Mouse (Mus musculus) MEL (cell line): Measurements from ENCODE around the gene Arhgap30. TPM values are rescaled to one million over a fixed set of nuclear protein-coding genes. Genes with fewer than 3 reads are reported as not detected.

Experiments
- DNase-seq: peaks from one replicate; pipeline ENCODE4 v3.0.0; 2011; ENCODE audit warnings: low read depth, low spot score
- H3K27ac ChIP-seq: 2 replicates; pipeline ENCODE4 v1.5.1; 2012; ENCODE audit warnings: low read depth, mild to moderate bottlenecking, control low read depth, low read length, moderate library complexity; ENCODE audit not compliant: control insufficient read depth
- H3K27me3 ChIP-seq, 2 experiments: fragments of 150-350 bp in 1 of 2; sonication (generic) in 1 of 2; 2 replicates each; pipeline ENCODE4 v1.6.1; 2012; ENCODE audit warnings: low read length in 2 of 2, mild to moderate bottlenecking in 2 of 2, improper control_type of control experiment in 1 of 2, moderate library complexity in 1 of 2; ENCODE audit not compliant: insufficient read depth in 2 of 2, control insufficient read depth in 1 of 2
- H3K36me3 ChIP-seq, 2 experiments: 2 replicates each; pipeline ENCODE4 v1.6.1; 2012 to 2014; ENCODE audit warnings: low read length in 2 of 2, improper control_type of control experiment in 1 of 2, inconsistent platforms in 1 of 2, mild to moderate bottlenecking in 1 of 2; ENCODE audit not compliant: insufficient read depth in 2 of 2, control insufficient read depth in 1 of 2
- H3K4me1 ChIP-seq, 2 experiments: fragments of 150-350 bp in 1 of 2; sonication (generic) in 1 of 2; 2 replicates each; pipeline ENCODE4 v1.6.1; 2012; ENCODE audit warnings: low read length in 2 of 2, improper control_type of control experiment in 1 of 2, mild to moderate bottlenecking in 1 of 2; ENCODE audit not compliant: insufficient read depth in 2 of 2, control insufficient read depth in 1 of 2
- H3K4me3 ChIP-seq, 2 experiments: fragments of 150-350 bp in 1 of 2; sonication (generic) in 1 of 2; 2 replicates each; pipeline ENCODE4 v1.5.1; 2012; ENCODE audit warnings: low read depth in 2 of 2, low read length in 2 of 2, mild to moderate bottlenecking in 2 of 2, moderate library complexity in 2 of 2, control low read depth in 1 of 2, improper control_type of control experiment in 1 of 2; ENCODE audit not compliant: control insufficient read depth in 1 of 2, insufficient read depth in 1 of 2
- H3K79me2 ChIP-seq: 2 replicates; pipeline ENCODE4 v1.6.1; 2012; ENCODE audit warnings: mild to moderate bottlenecking, low read length, moderate library complexity; ENCODE audit not compliant: control insufficient read depth, poor library complexity, insufficient read depth
- H3K9ac ChIP-seq: 2 replicates; pipeline ENCODE4 v1.6.1; 2012; ENCODE audit warnings: low read depth, mild to moderate bottlenecking, control low read depth, low read length, moderate library complexity; ENCODE audit not compliant: control insufficient read depth, poor library complexity, severe bottlenecking
- H3K9me3 ChIP-seq: fragments of 150-350 bp; sonication (generic); replicated peaks from 2 replicates; pipeline ENCODE4 v1.6.1; 2012; ENCODE audit warnings: mild to moderate bottlenecking, low read length, improper control_type of control experiment, moderate library complexity; ENCODE audit not compliant: insufficient read depth
- BHLHE40 ChIP-seq: IDR thresholded peaks from 2 replicates; pipeline ENCODE4 v1.6.1; 2012; ENCODE audit warnings: low read depth, mild to moderate bottlenecking, inconsistent platforms, low read length, improper control_type of control experiment, borderline replicate concordance
- CHD2 ChIP-seq: IDR thresholded peaks from 2 replicates; pipeline ENCODE4 v1.6.1; 2011; ENCODE audit warnings: low read length, improper control_type of control experiment
- CTCF ChIP-seq, 3 experiments: IDR thresholded peaks in 2 of 3; conservative IDR thresholded peaks in 1 of 3; 2 replicates each; pipeline ENCODE4 v1.5.1; 2011 to 2012; ENCODE audit warnings: low read length in 3 of 3, low read depth in 2 of 3, mild to moderate bottlenecking in 2 of 3, improper control_type of control experiment in 1 of 3, inconsistent platforms in 1 of 3, mixed read lengths in 1 of 3, moderate library complexity in 1 of 3; ENCODE audit not compliant: control insufficient read depth in 1 of 3, insufficient read depth in 1 of 3, poor library complexity in 1 of 3, severe bottlenecking in 1 of 3
- E2F4 ChIP-seq: IDR thresholded peaks from 2 replicates; pipeline ENCODE4 v1.6.1; 2011; ENCODE audit warnings: low read depth, low read length, improper control_type of control experiment, borderline replicate concordance
- ELF1 ChIP-seq: IDR thresholded peaks from 2 replicates; pipeline ENCODE4 v1.6.1; 2014; ENCODE audit warnings: low read depth, mild to moderate bottlenecking, inconsistent platforms, low read length, improper control_type of control experiment, moderate library complexity
- ETS1 ChIP-seq: IDR thresholded peaks from 2 replicates; pipeline ENCODE4 v1.6.1; 2012; ENCODE audit warnings: low read depth, mild to moderate bottlenecking, inconsistent platforms, low read length, improper control_type of control experiment, moderate library complexity
- HCFC1 ChIP-seq: IDR thresholded peaks from 2 replicates; pipeline ENCODE4 v1.6.1; 2012; ENCODE audit warnings: low read depth, mild to moderate bottlenecking, inconsistent platforms, low read length, improper control_type of control experiment, moderate library complexity
- KAT2A ChIP-seq: conservative IDR thresholded peaks from 2 replicates; pipeline ENCODE4 v1.6.1; 2012; ENCODE audit warnings: low read depth, low read length, improper control_type of control experiment, inconsistent platforms
- MAFK ChIP-seq: IDR thresholded peaks from 2 replicates; pipeline ENCODE4 v1.6.1; 2011; ENCODE audit warnings: low read depth, mild to moderate bottlenecking, low read length, improper control_type of control experiment, borderline replicate concordance
- MAX ChIP-seq: IDR thresholded peaks from 2 replicates; pipeline ENCODE4 v1.6.1; 2011; ENCODE audit warnings: low read length, improper control_type of control experiment
- MAZ ChIP-seq: IDR thresholded peaks from 2 replicates; pipeline ENCODE4 v1.6.1; 2012; ENCODE audit warnings: low read depth, mild to moderate bottlenecking, inconsistent platforms, low read length, improper control_type of control experiment
- MEF2A ChIP-seq: IDR thresholded peaks from 2 replicates; pipeline ENCODE4 v1.6.1; 2014; ENCODE audit warnings: low read depth, mild to moderate bottlenecking, inconsistent platforms, low read length, improper control_type of control experiment; ENCODE audit not compliant: poor library complexity, insufficient replicate concordance, severe bottlenecking; ENCODE audit errors: extremely low read depth
- MXI1 ChIP-seq: IDR thresholded peaks from 2 replicates; pipeline ENCODE4 v1.6.1; 2011; ENCODE audit warnings: mild to moderate bottlenecking, low read depth, low read length, improper control_type of control experiment
- MYB ChIP-seq: IDR thresholded peaks from 2 replicates; pipeline ENCODE4 v1.6.1; 2011; ENCODE audit warnings: mild to moderate bottlenecking, low read depth, low read length, improper control_type of control experiment
- MYC ChIP-seq: IDR thresholded peaks from 2 replicates; pipeline ENCODE4 v1.6.1; 2011; ENCODE audit warnings: low read depth, mild to moderate bottlenecking, low read length, improper control_type of control experiment, moderate library complexity
- NELFE ChIP-seq: IDR thresholded peaks from 2 replicates; pipeline ENCODE4 v1.6.1; 2011; ENCODE audit warnings: low read depth, low read length, improper control_type of control experiment
- NRF1 ChIP-seq: IDR thresholded peaks from 2 replicates; pipeline ENCODE4 v1.6.1; 2014; ENCODE audit warnings: low read depth, mild to moderate bottlenecking, inconsistent platforms, low read length, improper control_type of control experiment, moderate library complexity; ENCODE audit not compliant: poor library complexity, insufficient read depth, severe bottlenecking
- POLR2A ChIP-seq, 2 experiments: IDR thresholded peaks; 2 replicates each; pipeline ENCODE4 v1.6.1; 2011 to 2012; ENCODE audit warnings: low read length in 2 of 2, mild to moderate bottlenecking in 2 of 2, control low read depth in 1 of 2, improper control_type of control experiment in 1 of 2, low read depth in 1 of 2, moderate library complexity in 1 of 2; ENCODE audit not compliant: control insufficient read depth in 1 of 2, insufficient read depth in 1 of 2, poor library complexity in 1 of 2
- POLR2AphosphoS5 ChIP-seq: IDR thresholded peaks from 2 replicates; pipeline ENCODE4 v1.6.1; 2012; ENCODE audit warnings: low read depth, borderline replicate concordance, mild to moderate bottlenecking, inconsistent platforms, low read length, moderate library complexity, mixed read lengths
- RCOR1 ChIP-seq: IDR thresholded peaks from 2 replicates; pipeline ENCODE4 v1.6.1; 2012; ENCODE audit warnings: low read depth, mild to moderate bottlenecking, inconsistent platforms, low read length, improper control_type of control experiment
- SIN3A ChIP-seq: IDR thresholded peaks from 2 replicates; pipeline ENCODE4 v1.6.1; 2012; ENCODE audit warnings: low read length, improper control_type of control experiment, inconsistent platforms
- SMC3 ChIP-seq: IDR thresholded peaks from 2 replicates; pipeline ENCODE4 v1.6.1; 2011; ENCODE audit warnings: low read depth, low read length, improper control_type of control experiment
- TAL1 ChIP-seq: IDR thresholded peaks from 2 replicates; pipeline ENCODE4 v1.6.1; 2012; ENCODE audit warnings: mild to moderate bottlenecking, inconsistent platforms, low read length, moderate library complexity, mixed read lengths
- TBP ChIP-seq: IDR thresholded peaks from 2 replicates; pipeline ENCODE4 v1.8.0; 2011; ENCODE audit warnings: low read depth, low read length, improper control_type of control experiment
- TCF12 ChIP-seq: IDR thresholded peaks from 2 replicates; pipeline ENCODE4 v1.6.1; 2014; ENCODE audit warnings: low read depth, mild to moderate bottlenecking, inconsistent platforms, low read length, improper control_type of control experiment, moderate library complexity
- UBTF ChIP-seq: IDR thresholded peaks from 2 replicates; pipeline ENCODE4 v1.6.1; 2012; ENCODE audit warnings: low read depth, mild to moderate bottlenecking, inconsistent platforms, low read length, improper control_type of control experiment, moderate library complexity, borderline replicate concordance; ENCODE audit not compliant: insufficient read depth
- USF1 ChIP-seq: IDR thresholded peaks from 2 replicates; pipeline ENCODE4 v1.6.1; 2014; ENCODE audit warnings: low read depth, mild to moderate bottlenecking, inconsistent platforms, low read length, improper control_type of control experiment, moderate library complexity
- ZC3H11A ChIP-seq: IDR thresholded peaks from 2 replicates; pipeline ENCODE4 v1.6.1; 2012; ENCODE audit warnings: low read depth, mild to moderate bottlenecking, inconsistent platforms, low read length, improper control_type of control experiment
- ZKSCAN1 ChIP-seq: IDR thresholded peaks from 2 replicates; pipeline ENCODE4 v1.6.1; 2012; ENCODE audit warnings: low read depth, mild to moderate bottlenecking, inconsistent platforms, low read length, improper control_type of control experiment, moderate library complexity
- ZMIZ1 ChIP-seq: IDR thresholded peaks from 2 replicates; pipeline ENCODE4 v1.6.1; 2012; ENCODE audit warnings: low read depth, mild to moderate bottlenecking, inconsistent platforms, low read length, improper control_type of control experiment, moderate library complexity
- polyA plus RNA-seq, 2 experiments: library from polyadenylated mRNA; stranded (reverse) in 1 of 2; unstranded in 1 of 2; fragments of >175 nt in 1 of 2; fragments of >200 nt in 1 of 2; gene quantifications; 2 replicates each; pipeline versions ENCODE4 v1.2.1 to v1.2.4; 2012; ENCODE audit warnings: low replicate concordance in 2 of 2, low read depth in 1 of 2; ENCODE audit not compliant: insufficient read length in 2 of 2, insufficient read depth in 1 of 2, missing spikeins in 1 of 2
- total RNA-seq: library from RNA; depleted of rRNA; stranded (reverse); fragments of 300-350 nt; gene quantifications from 2 replicates; pipeline ENCODE4 v1.2.3, GENCODE M21; 2012

Gene Arhgap30
- total and polyA plus RNA-seq, 3 experiments: 31.0 to 41.2 TPM; not detected in 1

GRCm38 (mm10) chr1:171410231-171410630, 21.5 kb downstream of the Arhgap30 start:
- Histone ChIP-seq H3K27me3 (no peaks in the 10 kb centered on the region), H3K9ac (no peak overlapping the region), H3K36me3 (peaks cover 0 to 12% of the 10 kb centered on the region in 2 experiments; a peak in 2 of 4 replicates), H3K4me3 (no peak overlapping the region), H3K9me3 (no peaks in the 10 kb centered on the region), H3K27ac (no peak overlapping the region), H3K4me1 (0 out of 4 replicates have a peak, but pooled peaks cover 0 to 6% of the 10 kb centered on the region in 2 experiments), H3K79me2 (peaks cover 30% of the 10 kb centered on the region)
- DNase-seq: peak; percentile 41
- TF ChIP-seq UBTF (no peak), USF1 (no peak), RCOR1 (no peak), ZMIZ1 (no peak), ZC3H11A (no peak), BHLHE40 (no peak)

GRCm38 (mm10) chr1:171410947-171411484, 22.3 kb downstream of the Arhgap30 start, which contains the start of gene Usf1:
TSS of gene Usf1 (plus strand) at chr1:171411313.
- H3K4me1 ChIP-seq: 0 out of 4 replicates have a peak, but pooled peaks cover 0 to 6% of the 10 kb centered on the region in 2 experiments
- H3K36me3 ChIP-seq: peaks cover 0 to 12% of the 10 kb centered on the region in 2 experiments; a peak in 2 of 4 replicates
- peak within 1 kb of the TSS; percentile 66 to 95 for H3K4me3 ChIP-seq
- DNase-seq: peak; percentile 97
- peak within 1 kb of the TSS; percentile 95 for H3K27ac ChIP-seq
- H3K79me2 ChIP-seq: peaks cover 30% of the 10 kb centered on the region
- H3K9me3 ChIP-seq: no peaks in the 10 kb centered on the region
- H3K9ac ChIP-seq: peak within 1 kb of the TSS; percentile 90
- no peaks in the 10 kb centered on the region for H3K27me3 ChIP-seq
- TF ChIP-seq TBP: peak; percentile 62; the same call in 1 of the 2 replicates
- peak; percentile 96 for TF ChIP-seq ELF1
- no peak for TF ChIP-seq BHLHE40
- TF ChIP-seq E2F4: no peak
- peak; percentile 88 for TF ChIP-seq KAT2A
- TF ChIP-seq CHD2: no peak
- no peak for TF ChIP-seq ETS1
- TF ChIP-seq SIN3A: peak; percentile 60; the same call in 1 of the 2 replicates
- TF ChIP-seq MXI1: no peak
- TF ChIP-seq ZKSCAN1: no peak
- no peak for TF ChIP-seq MAFK
- TF ChIP-seq POLR2AphosphoS5: no peak
- peak; percentile 96 for TF ChIP-seq HCFC1
- TF ChIP-seq UBTF: no peak
- TF ChIP-seq ZC3H11A: no peak
- no peak for TF ChIP-seq TAL1
- peak; percentile 24; the same call in 1 of the 2 replicates for TF ChIP-seq MYB
- TF ChIP-seq NELFE: peak; percentile 75; the same call in 1 of the 2 replicates
- TF ChIP-seq CTCF (IDR thresholded peaks at IDR 0.05 in 2 of 3, conservative IDR thresholded peaks at IDR 0.05 in 1 of 3; ENCODE audit: control insufficient read depth in 1 of 3, insufficient read depth in 1 of 3, low read depth in 2 of 3, low read length in 3 of 3, poor library complexity in 1 of 3, severe bottlenecking in 1 of 3): no peak
- peak; percentile 22; the same call in 1 of the 2 replicates for TF ChIP-seq MAZ
- no peak for TF ChIP-seq MYC
- TF ChIP-seq POLR2A (IDR thresholded peaks at IDR 0.05; ENCODE audit: control insufficient read depth in 1 of 2, insufficient read depth in 1 of 2, low read depth in 1 of 2, low read length in 2 of 2, poor library complexity in 1 of 2): peak; percentile 63 to 66; a peak in 3 of 4 replicates
- TF ChIP-seq MAX: no peak
- no peak for TF ChIP-seq SMC3
- TF ChIP-seq ZMIZ1: 0 out of 2 replicates have a peak, but pooled peaks have one; percentile 51
- TF ChIP-seq TCF12: peak; percentile 74
- peak; percentile 83 for TF ChIP-seq NRF1
- no peak for TF ChIP-seq MEF2A
